Mouse (Mus musculus) embryonic facial prominence, embryonic 11.5 days (tissue): Measurements from ENCODE around the gene Hsd17b13. TPM values are rescaled to one million over a fixed set of nuclear protein-coding genes. Genes with fewer than 3 reads are reported as not detected.

ENCODE experiments used
- ATAC-seq: fragments of 200-750 bp; cut with Nextera tagmentation; replicated peaks from 2 replicates; pipeline ENCODE4 v1.8.0; 2017; ENCODE audit warnings: low read depth; ENCODE audit not compliant: insufficient number of reproducible peaks, low FRiP score, low TSS enrichment
- DNase-seq: peaks from one replicate; pipeline ENCODE4 v3.0.0-alpha.2; 2015; ENCODE audit warnings: low spot score
- H3K27ac ChIP-seq: fragments of 300-500 bp; sonication (generic); replicated peaks from 2 replicates; pipeline ENCODE4 v1.5.1; 2014; ENCODE audit warnings: mild to moderate bottlenecking, low read depth, low read length, control low read depth
- H3K27me3 ChIP-seq: fragments of 300-500 bp; sonication (generic); 2 replicates; pipeline ENCODE4 v1.6.1; 2014; ENCODE audit warnings: mild to moderate bottlenecking, low read length, moderate library complexity, mixed read lengths; ENCODE audit not compliant: control insufficient read depth, insufficient read depth
- H3K36me3 ChIP-seq: fragments of 300-500 bp; sonication (generic); replicated peaks from 2 replicates; pipeline ENCODE4 v1.6.1; 2014; ENCODE audit warnings: low read depth, mild to moderate bottlenecking, low read length, moderate library complexity, mixed read lengths; ENCODE audit not compliant: control insufficient read depth, insufficient read depth
- H3K4me1 ChIP-seq: fragments of 300-500 bp; sonication (generic); 2 replicates; pipeline ENCODE4 v1.6.1; 2014; ENCODE audit warnings: low read length, mixed read lengths; ENCODE audit not compliant: control insufficient read depth, insufficient read depth
- H3K4me2 ChIP-seq: fragments of 300-500 bp; sonication (generic); 2 replicates; pipeline ENCODE4 v1.6.1; 2014; ENCODE audit warnings: low read depth, mild to moderate bottlenecking, control low read depth, low read length, moderate library complexity
- H3K4me3 ChIP-seq: fragments of 300-500 bp; sonication (generic); 2 replicates; pipeline ENCODE4 v1.5.1; 2014; ENCODE audit warnings: low read depth, low read length, control low read depth
- H3K9ac ChIP-seq: fragments of 300-500 bp; sonication (generic); replicated peaks from 2 replicates; pipeline ENCODE4 v1.6.1; 2014; ENCODE audit warnings: mild to moderate bottlenecking, control low read depth, low read length
- H3K9me3 ChIP-seq: fragments of 300-500 bp; sonication (generic); replicated peaks from 2 replicates; pipeline ENCODE4 v1.6.1; 2016; ENCODE audit warnings: mild to moderate bottlenecking, low read length, inconsistent platforms, mixed read lengths; ENCODE audit not compliant: control insufficient read depth
- WGBS: fragments of 180-500 bp; shearing (Covaris S2); extraction: QIAGEN DNeasy Blood & Tissue Kit; methylation state at CpG from one replicate; pipeline ENCODE4 v1.1.7; 2014; 5-methylcytosine and 5-hydroxymethylcytosine counted together
- polyA plus RNA-seq: library from polyadenylated mRNA; unstranded; fragments of >200 nt; fragmentation: Nextera tagmentation; extraction: Ambion mirVana; gene quantifications from 2 replicates; pipeline ENCODE4 v1.2.1, GENCODE M21; 2014

Hsd17b13 gene
- polyA plus RNA-seq, 1 experiment from 2014 or later, result not detected

- no peak overlapping the region for H3K4me3 ChIP-seq
- H3K4me2 ChIP-seq, result no peak overlapping the region
- no peak overlapping the region for H3K27ac ChIP-seq
- H3K4me1 ChIP-seq, result no peaks in the 10 kb centered on the region
- no peaks in the 10 kb centered on the region for H3K36me3 ChIP-seq
- no peaks in the 10 kb centered on the region for H3K9me3 ChIP-seq
- no peak overlapping the region for H3K9ac ChIP-seq
- ATAC-seq (no peak), DNase-seq (no peak)
- no peaks in the 10 kb centered on the region for H3K27me3 ChIP-seq
- WGBS, result 74% methylated on average over 5 of the region's 5 CpGs
These were observed 21.5 kb upstream of the Hsd17b13 start for GRCm38 (mm10) chr5:103998739-103999138.

GRCm38 (mm10) chr5:103995181-103995580 lies 18.0 kb upstream of the Hsd17b13 start:
- 61% methylated on average over 3 of the region's 3 CpGs for WGBS
- no peaks in the 10 kb centered on the region for H3K36me3 ChIP-seq
- no peaks in the 10 kb centered on the region for H3K4me1 ChIP-seq
- H3K9ac ChIP-seq, result no peak overlapping the region
- H3K4me3 ChIP-seq, result no peak overlapping the region
- H3K4me2 ChIP-seq, result no peak overlapping the region
- DNase-seq (peak; percentile 64), ATAC-seq (no peak)
- H3K27me3 ChIP-seq, result no peaks in the 10 kb centered on the region
- H3K27ac ChIP-seq, result no peak overlapping the region
- H3K9me3 ChIP-seq, result no peaks in the 10 kb centered on the region

GRCm38 (mm10) chr5:103994669-103995068 lies 17.5 kb upstream of the Hsd17b13 start:
- no peaks in the 10 kb centered on the region for H3K36me3 ChIP-seq
- H3K4me1 ChIP-seq, result no peaks in the 10 kb centered on the region
- H3K4me3 ChIP-seq, result no peak overlapping the region
- no peak overlapping the region for H3K9ac ChIP-seq
- H3K27ac ChIP-seq, result no peak overlapping the region
- no peak overlapping the region for H3K4me2 ChIP-seq
- no peaks in the 10 kb centered on the region for H3K9me3 ChIP-seq
- DNase-seq (no peak), ATAC-seq (no peak)
- 83% methylated on average over 4 of the region's 4 CpGs for WGBS
- no peaks in the 10 kb centered on the region for H3K27me3 ChIP-seq

- DNase-seq (no peak), ATAC-seq (no peak)
- H3K36me3 ChIP-seq, result no peaks in the 10 kb centered on the region
- no peak overlapping the region for H3K27ac ChIP-seq
- no peaks in the 10 kb centered on the region for H3K4me1 ChIP-seq
- no peak overlapping the region for H3K4me2 ChIP-seq
- H3K27me3 ChIP-seq, result no peaks in the 10 kb centered on the region
- H3K9me3 ChIP-seq, result no peaks in the 10 kb centered on the region
- H3K9ac ChIP-seq, result no peak overlapping the region
- WGBS, result 86% methylated on average over 1 of the region's 1 CpGs
- no peak overlapping the region for H3K4me3 ChIP-seq
These were observed 16.4 kb upstream of the Hsd17b13 start for GRCm38 (mm10) chr5:103993601-103994000.

GRCm38 (mm10) chr5:103992831-103993230 lies 15.6 kb upstream of the Hsd17b13 start:
- Histone ChIP-seq H3K4me1 (no peaks in the 10 kb centered on the region), H3K4me3 (no peak overlapping the region), H3K9ac (no peak overlapping the region), H3K9me3 (no peaks in the 10 kb centered on the region), H3K27me3 (no peaks in the 10 kb centered on the region), H3K4me2 (no peak overlapping the region), H3K27ac (no peak overlapping the region), H3K36me3 (no peaks in the 10 kb centered on the region)
- ATAC-seq (no peak), DNase-seq (no peak)
- WGBS, result 92% methylated on average over 9 of the region's 9 CpGs

GRCm38 (mm10) chr5:103980705-103981560 lies 3.7 kb upstream of the Hsd17b13 start:
- H3K27ac ChIP-seq, result no peak overlapping the region
- H3K4me3 ChIP-seq, result no peak overlapping the region
- WGBS, result 88% methylated on average over 9 of the region's 9 CpGs
- H3K27me3 ChIP-seq, result no peaks in the 10 kb centered on the region
- DNase-seq (no peak), ATAC-seq (no peak)
- H3K9ac ChIP-seq, result no peak overlapping the region
- no peak overlapping the region for H3K4me2 ChIP-seq
- H3K36me3 ChIP-seq, result no peaks in the 10 kb centered on the region
- H3K9me3 ChIP-seq, result no peaks in the 10 kb centered on the region
- no peaks in the 10 kb centered on the region for H3K4me1 ChIP-seq

GRCm38 (mm10) chr5:103977907-103978570 lies 829 bp upstream of the Hsd17b13 start:
- no peaks in the 10 kb centered on the region for H3K36me3 ChIP-seq
- no peaks in the 10 kb centered on the region for H3K27me3 ChIP-seq
- no peaks in the 10 kb centered on the region for H3K9me3 ChIP-seq
- no peaks in the 10 kb centered on the region for H3K4me1 ChIP-seq
- H3K9ac ChIP-seq, result no peak overlapping the region
- ATAC-seq (no peak), DNase-seq (no peak)
- no peak overlapping the region for H3K4me2 ChIP-seq
- WGBS, result 89% methylated on average over 7 of the region's 7 CpGs
- no peak overlapping the region for H3K4me3 ChIP-seq
- H3K27ac ChIP-seq, result no peak overlapping the region

- H3K4me2 ChIP-seq, result no peak overlapping the region
- ATAC-seq, result no peak
- no peak overlapping the region for H3K27ac ChIP-seq
- no peaks in the 10 kb centered on the region for H3K27me3 ChIP-seq
- no peaks in the 10 kb centered on the region for H3K36me3 ChIP-seq
- no peak for DNase-seq
- H3K9me3 ChIP-seq, result no peaks in the 10 kb centered on the region
- H3K4me3 ChIP-seq, result no peak overlapping the region
- 83% methylated on average over 7 of the region's 7 CpGs for WGBS
- H3K4me1 ChIP-seq, result no peaks in the 10 kb centered on the region
- no peak overlapping the region for H3K9ac ChIP-seq
These were observed 1.5 kb downstream of the Hsd17b13 start for GRCm38 (mm10) chr5:103975736-103976135.
